Mouse (Mus musculus) cortical plate, adult 2 months (tissue): ENCODE measurements around the gene Mpg.

Experiments
- CTCF ChIP-seq: fragments of 200-500 bp; IDR thresholded peaks from 2 replicates; pipeline ENCODE4 v1.5.1; 2011; ENCODE audit warnings: mild to moderate bottlenecking, control low read depth, low read length; ENCODE audit not compliant: insufficient read depth; ENCODE audit errors: extremely low read depth
- POLR2A ChIP-seq: fragments of 200-500 bp; IDR thresholded peaks from 2 replicates; pipeline ENCODE4 v1.6.1; 2011; ENCODE audit warnings: mild to moderate bottlenecking, low read length, control low read depth; ENCODE audit not compliant: insufficient read depth; ENCODE audit errors: extremely low read depth

DNA sequence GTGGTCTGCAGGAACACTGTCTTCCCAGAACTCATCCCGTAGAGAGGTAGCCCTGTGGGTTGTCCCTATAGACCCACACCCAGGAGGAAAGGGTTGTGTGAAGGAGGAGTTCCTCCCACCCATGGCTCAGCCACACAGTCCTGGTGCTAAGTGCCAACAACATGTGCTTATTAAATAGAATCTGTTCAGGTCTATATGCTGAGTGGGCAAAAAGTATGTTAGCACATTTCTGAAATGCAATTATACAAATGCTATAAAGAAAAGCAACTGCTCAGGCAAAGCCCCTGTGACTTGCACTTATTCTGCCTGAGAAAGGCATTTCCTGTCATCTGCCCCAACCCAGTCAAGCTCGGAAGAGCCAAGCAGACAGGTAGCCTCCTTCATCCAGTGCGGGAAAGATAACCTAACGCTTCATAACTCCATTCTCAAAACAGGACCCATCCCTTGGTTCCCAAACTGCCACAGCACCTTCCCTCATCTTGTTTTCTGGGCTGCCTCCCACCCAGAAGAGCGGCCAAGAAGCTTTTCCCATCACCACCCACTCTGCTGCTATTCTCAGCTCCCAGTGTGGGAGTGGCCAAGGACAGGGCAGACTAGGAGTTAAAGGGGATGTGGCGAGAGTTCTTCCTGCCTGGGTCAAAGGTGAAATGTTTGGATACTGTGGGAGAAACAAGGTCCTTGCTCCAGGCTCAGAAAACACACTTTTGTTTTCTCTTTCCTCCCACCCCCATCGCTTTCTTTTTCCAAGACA is 17.1 kb downstream of the Mpg start:
- TF ChIP-seq POLR2A (no peak), CTCF (no peak)
